Mouse (Mus musculus): ENCODE results near the gene Caml.
"Not testable (repeated sequence)": the region's sequence is repeated elsewhere in the genome, so short reads cannot be mapped to it uniquely, and the experiment has no call there.

- TF ChIP-seq CTCF (IDR thresholded peaks at IDR 0.05; ENCODE audit: borderline replicate concordance, insufficient read depth, low read depth, low read length); POLR2A (IDR thresholded peaks at IDR 0.05; ENCODE audit: borderline replicate concordance, insufficient read depth, low read length): not testable (repeated sequence)
These were observed 603 bp upstream of the Caml start for GRCm38 (mm10) chr13:55622156-55622648.
